38 mouse cellular contexts compared by ENCODE assay signal in the genomic region with DNA sequence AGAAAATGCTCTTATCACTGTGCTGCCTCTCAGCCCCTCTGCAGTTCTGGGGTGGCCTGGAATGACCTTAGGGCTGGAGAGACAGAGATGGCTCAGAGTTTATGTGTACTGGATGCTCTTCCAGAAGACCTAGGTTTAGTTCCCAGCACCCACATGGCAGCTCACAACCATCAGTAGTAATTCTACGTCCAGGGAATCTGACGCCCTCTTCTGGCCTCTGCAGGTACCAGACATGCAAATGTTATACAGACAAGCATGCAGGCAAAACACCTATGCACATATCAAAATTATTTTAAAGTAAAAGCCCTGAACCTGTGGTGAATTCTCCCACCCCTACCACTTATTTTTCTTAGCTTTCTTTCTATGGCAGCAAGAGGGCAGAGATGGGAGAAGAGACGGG. TPM values are rescaled to one million over a fixed set of nuclear protein-coding genes. Genes with fewer than 3 reads are reported as not detected.
"Had no signal": no experiment of that assay in that cellular context is flagged by ENCODE, and none has a peak within 500 bp of the region (broad histone marks: within the 10 kb centered on the region; RNA-seq: fewer than 3 reads in every experiment).

No protein-coding gene starts in this region.

- DNase-seq: gastrocnemius, adult 2 months; gastrocnemius, postnatal 10 days; gastrocnemius, postnatal 25 days; heart, adult 18-20 months; heart, postnatal 10 days; heart, postnatal 4 days; kidney, adult 18-20 months; kidney, adult 8-10 months; kidney, postnatal 10 days; kidney, postnatal 25 days; kidney, postnatal 4 days; layer of hippocampus, adult 9-11 months; liver; liver, embryonic 13.5 days had no signal

- H3K27ac ChIP-seq: gastrocnemius, adult 2 months; heart, embryonic 10.5 days; hindbrain, embryonic 10.5 days; hindbrain, embryonic 12.5 days; hindbrain, embryonic 14.5 days; intestine, embryonic 15.5 days; left cerebral cortex, adult 2 months; limb, embryonic 10.5 days; limb, embryonic 12.5 days; liver, embryonic 13.5 days; liver, embryonic 15.5 days had no signal

- H3K4me3 ChIP-seq: gastrocnemius, adult 2 months; heart, embryonic 10.5 days; heart, embryonic 12.5 days; hindbrain, embryonic 10.5 days; hindbrain, embryonic 12.5 days; intestine, embryonic 15.5 days; left cerebral cortex, adult 2 months; limb, embryonic 10.5 days; limb, embryonic 12.5 days; liver, embryonic 13.5 days; liver, embryonic 15.5 days had no signal

RNA-seq across cellular contexts. Expression of a gene that starts 1.7 kb away (rescaled TPM):
- total RNA-seq: gastrocnemius, adult 2 months; gastrocnemius, postnatal 10 days; gastrocnemius, postnatal 25 days; gastrocnemius, postnatal 4 days; granulocyte monocyte progenitor cell, adult 5-6 weeks; heart, adult 18-20 months; heart, adult 8-10 months; heart, postnatal 10 days; heart, postnatal 25 days; heart, postnatal 4 days; layer of hippocampus, adult 8-10 months; layer of hippocampus, postnatal 14 days; left cerebral cortex, adult 2 months; left cerebral cortex, postnatal 14 days; left cerebral cortex, postnatal 36 days had no signal
- polyA plus RNA-seq: heart, embryonic 12.5 days; heart, embryonic 14.5 days; hindbrain, embryonic 12.5 days; intestine, postnatal 0 days; kidney, embryonic 14.5 days; kidney, embryonic 16.5 days; limb, embryonic 10.5 days; limb, embryonic 12.5 days; limb, embryonic 14.5 days; liver, embryonic 11.5 days; liver, embryonic 13.5 days had no signal

RNA-seq across cellular contexts. Expression of a gene that starts 25.2 kb away (rescaled TPM):
- total RNA-seq: granulocyte monocyte progenitor cell, adult 5-6 weeks had no signal
